Mouse (Mus musculus) limb, embryonic 14.5 days (tissue): Measurements from ENCODE around the gene Vmn1r39. TPM values are rescaled to one million over a fixed set of nuclear protein-coding genes. Genes with fewer than 3 reads are reported as not detected.
"Not testable (repeated sequence)": the region's sequence is repeated elsewhere in the genome, so short reads cannot be mapped to it uniquely, and the experiment has no call there.

ENCODE experiments used
- ATAC-seq: fragments of 200-750 bp; cut with Nextera tagmentation; 2 replicates; pipeline ENCODE4 v1.8.0; 2017; ENCODE audit warnings: low read depth, moderate number of reproducible peaks, moderate TSS enrichment; ENCODE audit not compliant: low FRiP score
- DNase-seq: peaks from one replicate; pipeline ENCODE4 v3.0.0-alpha.2; 2015; ENCODE audit warnings: low spot score
- H3K27ac ChIP-seq: fragments of 300-500 bp; sonication (generic); replicated peaks from 2 replicates; pipeline ENCODE4 v1.5.1; 2014; ENCODE audit warnings: low read depth, mild to moderate bottlenecking, low read length, moderate library complexity, mixed read lengths
- H3K27me3 ChIP-seq: fragments of 300-500 bp; sonication (generic); 2 replicates; pipeline ENCODE4 v1.6.1; 2014; ENCODE audit warnings: low read length, mixed read lengths; ENCODE audit not compliant: control insufficient read depth, insufficient read depth
- H3K36me3 ChIP-seq: fragments of 300-500 bp; sonication (generic); 2 replicates; pipeline ENCODE4 v1.6.1; 2014; ENCODE audit warnings: mild to moderate bottlenecking, low read length, moderate library complexity, mixed read lengths; ENCODE audit not compliant: control insufficient read depth, insufficient read depth
- H3K4me1 ChIP-seq: fragments of 300-500 bp; sonication (generic); 2 replicates; pipeline ENCODE4 v1.6.1; 2014; ENCODE audit warnings: antibody characterized with exemption, low read length, mixed read lengths; ENCODE audit not compliant: control insufficient read depth, insufficient read depth
- H3K4me2 ChIP-seq: fragments of 300-500 bp; sonication (generic); replicated peaks from 2 replicates; pipeline ENCODE4 v1.6.1; 2014; ENCODE audit warnings: low read depth, mild to moderate bottlenecking, low read length, moderate library complexity; ENCODE audit not compliant: severe bottlenecking
- H3K4me3 ChIP-seq: fragments of 300-500 bp; sonication (generic); replicated peaks from 2 replicates; pipeline ENCODE4 v1.5.1; 2014; ENCODE audit warnings: low read length
- H3K9ac ChIP-seq: fragments of 300-500 bp; sonication (generic); 2 replicates; pipeline ENCODE4 v1.6.1; 2014; ENCODE audit warnings: mild to moderate bottlenecking, low read depth, low read length, moderate library complexity; ENCODE audit not compliant: severe bottlenecking
- H3K9me3 ChIP-seq: fragments of 300-500 bp; sonication (generic); 2 replicates; pipeline ENCODE4 v1.6.1; 2016; ENCODE audit warnings: low read length; ENCODE audit not compliant: control insufficient read depth
- POLR2A ChIP-seq: fragments of 200-500 bp; IDR thresholded peaks from 2 replicates; pipeline ENCODE4 v1.8.0; 2012; ENCODE audit warnings: inconsistent platforms, mild to moderate bottlenecking, moderate library complexity, borderline replicate concordance; ENCODE audit not compliant: insufficient read depth, insufficient read length; ENCODE audit errors: extremely low read depth
- WGBS: fragments of 180-500 bp; shearing (Covaris S2); extraction: QIAGEN DNeasy Blood & Tissue Kit; methylation state at CpG from one replicate; pipeline ENCODE4 v1.1.7; 2014; 5-methylcytosine and 5-hydroxymethylcytosine counted together
- polyA plus RNA-seq, 2 experiments: library from polyadenylated mRNA; depleted of rRNA in 1 of 2; stranded (reverse) in 1 of 2; unstranded in 1 of 2; fragments of >200 nt; fragmentation: Nextera tagmentation in 1 of 2; extraction: Ambion mirVana in 1 of 2; gene quantifications; 2 replicates each; pipeline versions ENCODE4 v1.2.1 to v1.2.3; 2012 to 2014

Vmn1r39 gene
- polyA plus RNA-seq, 2 experiments = not detected

GRCm38 (mm10) chr6:66836932-66837331 is 26.5 kb upstream of the Vmn1r39 start:
- no peak for ATAC-seq
- H3K4me2 ChIP-seq = no peak overlapping the region
- H3K27me3 ChIP-seq = no peaks in the 10 kb centered on the region
- H3K4me1 ChIP-seq = no peaks in the 10 kb centered on the region
- no peak overlapping the region for H3K27ac ChIP-seq
- TF ChIP-seq POLR2A = no peak
- H3K4me3 ChIP-seq = no peak overlapping the region
- no peaks in the 10 kb centered on the region for H3K9me3 ChIP-seq
- no peaks in the 10 kb centered on the region for H3K36me3 ChIP-seq
- H3K9ac ChIP-seq = no peak overlapping the region
- no peak for DNase-seq

- TF ChIP-seq POLR2A = no peak
- H3K9me3 ChIP-seq = no peaks in the 10 kb centered on the region
- DNase-seq (no peak), ATAC-seq (no peak)
- 61% methylated on average over 1 of the region's 1 CpGs for WGBS
- H3K4me2 ChIP-seq = no peak overlapping the region
- no peak overlapping the region for H3K9ac ChIP-seq
- H3K27ac ChIP-seq = no peak overlapping the region
- H3K27me3 ChIP-seq = no peaks in the 10 kb centered on the region
- no peaks in the 10 kb centered on the region for H3K4me1 ChIP-seq
- H3K36me3 ChIP-seq = no peaks in the 10 kb centered on the region
- H3K4me3 ChIP-seq = no peak overlapping the region
These were observed 4.1 kb downstream of the Vmn1r39 start for GRCm38 (mm10) chr6:66806311-66806710.

DNA sequence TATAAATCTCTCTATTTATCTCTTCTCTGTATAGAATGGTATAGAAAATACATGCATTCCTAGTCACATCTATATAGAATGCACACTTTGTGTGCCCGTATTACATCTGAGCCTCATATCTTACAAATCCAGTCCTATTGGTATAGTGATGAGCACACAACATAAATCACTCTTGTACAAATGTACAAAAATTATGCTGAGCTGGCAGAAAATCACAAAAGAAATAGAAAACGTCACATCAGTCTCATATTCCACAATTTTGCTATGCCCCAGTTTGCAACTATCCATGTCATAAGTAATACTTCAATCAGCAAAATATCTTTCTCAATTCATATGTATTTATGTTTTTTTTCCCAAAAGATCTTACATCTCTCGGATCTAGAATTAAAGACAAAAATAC is 4.7 kb downstream of the Vmn1r39 start:
- WGBS = 84% methylated on average over 3 of the region's 3 CpGs
- H3K4me2 ChIP-seq = no peak overlapping the region
- no peak overlapping the region for H3K9ac ChIP-seq
- no peak for DNase-seq
- H3K27me3 ChIP-seq = no peaks in the 10 kb centered on the region
- H3K36me3 ChIP-seq = no peaks in the 10 kb centered on the region
- TF ChIP-seq POLR2A = no peak
- H3K27ac ChIP-seq = no peak overlapping the region
- ATAC-seq = no peak
- H3K4me1 ChIP-seq = no peaks in the 10 kb centered on the region
- no peaks in the 10 kb centered on the region for H3K9me3 ChIP-seq
- no peak overlapping the region for H3K4me3 ChIP-seq

DNA sequence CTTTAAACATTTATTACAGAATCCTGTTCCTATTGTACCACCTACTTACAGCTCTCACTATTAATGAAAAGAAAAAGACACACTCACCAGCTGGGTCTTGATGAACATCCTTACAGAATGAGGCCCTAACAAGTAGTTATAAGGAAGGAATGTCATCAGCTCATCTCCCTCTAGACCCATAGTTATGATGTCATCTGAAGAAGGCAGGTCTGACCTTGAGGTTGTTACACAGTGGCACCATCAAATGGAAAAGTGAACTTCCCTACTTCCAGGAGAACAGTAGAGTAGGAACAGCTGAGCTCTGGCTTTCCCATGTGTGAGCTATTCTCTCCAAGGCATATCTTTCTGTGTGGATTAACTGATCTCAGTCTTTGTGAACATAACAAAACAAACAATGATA is 27.9 kb downstream of the Vmn1r39 start, which contains the start of gene Vmn1r38:
Gene Vmn1r38, minus strand, starts transcription at position 101 of the 400 bp plus-strand sequence.
- DNase-seq, H3K36me3 ChIP-seq, H3K4me2 ChIP-seq, H3K27ac ChIP-seq, H3K9ac ChIP-seq, H3K4me3 ChIP-seq, H3K4me1 ChIP-seq, H3K9me3 ChIP-seq, H3K27me3 ChIP-seq, ATAC-seq: not testable (repeated sequence)

Other genes starting within 250 kb of the Vmn1r39 start
- not detected in 2 replicates for gene Vmn1r33, start 192.3 kb downstream of the Vmn1r39 start, polyA plus RNA-seq (2012; rRNA removed)
- not detected in 2 replicates for gene Vmn1r33, start 192.3 kb downstream of the Vmn1r39 start, polyA plus RNA-seq (2014; fragmentation: Nextera tagmentation; extraction: Ambion mirVana)
- not detected in 2 replicates for gene Vmn1r34, start 166.7 kb downstream of the Vmn1r39 start, polyA plus RNA-seq (2012; rRNA removed)
- gene Vmn1r34, start 166.7 kb downstream of the Vmn1r39 start, polyA plus RNA-seq (2014; fragmentation: Nextera tagmentation; extraction: Ambion mirVana) = not detected in 2 replicates
- not detected in 2 replicates for gene Vmn1r35, start 124.7 kb downstream of the Vmn1r39 start, polyA plus RNA-seq (2012; rRNA removed)
- not detected in 2 replicates for gene Vmn1r35, start 124.7 kb downstream of the Vmn1r39 start, polyA plus RNA-seq (2014; fragmentation: Nextera tagmentation; extraction: Ambion mirVana)
- gene Vmn1r36, start 91.4 kb downstream of the Vmn1r39 start, polyA plus RNA-seq (2012; rRNA removed) = not detected in 2 replicates
- not detected in 2 replicates for gene Vmn1r36, start 91.4 kb downstream of the Vmn1r39 start, polyA plus RNA-seq (2014; fragmentation: Nextera tagmentation; extraction: Ambion mirVana)
- not detected in 2 replicates for gene Vmn1r37, start 81.2 kb downstream of the Vmn1r39 start, polyA plus RNA-seq (2012; rRNA removed)
- gene Vmn1r37, start 81.2 kb downstream of the Vmn1r39 start, polyA plus RNA-seq (2014; fragmentation: Nextera tagmentation; extraction: Ambion mirVana) = not detected in 2 replicates
- gene Vmn1r38, start 28.0 kb downstream of the Vmn1r39 start, polyA plus RNA-seq (2012; rRNA removed) = not detected in 2 replicates
- gene Vmn1r38, start 28.0 kb downstream of the Vmn1r39 start, polyA plus RNA-seq (2014; fragmentation: Nextera tagmentation; extraction: Ambion mirVana) = not detected in 2 replicates
- gene Gng12, start 85.8 kb upstream of the Vmn1r39 start, polyA plus RNA-seq (2012; rRNA removed) = 32.5 and 39.3 TPM in 2 replicates
- 102 and 107 TPM in 2 replicates for gene Gng12, start 85.8 kb upstream of the Vmn1r39 start, polyA plus RNA-seq (2014; fragmentation: Nextera tagmentation; extraction: Ambion mirVana)
- gene Gadd45a, start 226.8 kb upstream of the Vmn1r39 start, polyA plus RNA-seq (2012; rRNA removed) = 18.6 and 20.3 TPM in 2 replicates
- 11.4 and 11.9 TPM in 2 replicates for gene Gadd45a, start 226.8 kb upstream of the Vmn1r39 start, polyA plus RNA-seq (2014; fragmentation: Nextera tagmentation; extraction: Ambion mirVana)